Mouse (Mus musculus) embryonic fibroblast, embryonic 13.5 days (primary cell): ENCODE results near the gene Plac1. TPM values are rescaled to one million over a fixed set of nuclear protein-coding genes. Genes with fewer than 3 reads are reported as not detected.
A peak's percentile ranks its signal among the peaks of the same experiment; 100 is the strongest.
"Not testable (repeated sequence)": the region's sequence is repeated elsewhere in the genome, so short reads cannot be mapped to it uniquely, and the experiment has no call there.

Source experiments
- H3K27ac ChIP-seq: 2 replicates; pipeline ENCODE4 v1.5.1; 2012; ENCODE audit warnings: low read length, control low read depth, inconsistent platforms; ENCODE audit not compliant: insufficient read depth
- H3K4me1 ChIP-seq: 2 replicates; pipeline ENCODE4 v1.6.1; 2011; ENCODE audit warnings: low read length; ENCODE audit not compliant: control insufficient read depth, insufficient read depth
- H3K4me3 ChIP-seq: 2 replicates; pipeline ENCODE4 v1.5.1; 2011; ENCODE audit warnings: mild to moderate bottlenecking, control low read depth, low read length; ENCODE audit not compliant: insufficient read depth
- CTCF ChIP-seq: IDR thresholded peaks from 2 replicates; pipeline ENCODE4 v1.5.1; 2011; ENCODE audit warnings: mild to moderate bottlenecking, control low read depth, low read length, moderate library complexity, borderline replicate concordance; ENCODE audit not compliant: insufficient read depth
- POLR2A ChIP-seq: IDR thresholded peaks from 2 replicates; pipeline ENCODE4 v1.6.1; 2011; ENCODE audit warnings: low read depth, mild to moderate bottlenecking, control low read depth, low read length, moderate library complexity
- polyA plus RNA-seq: library from polyadenylated mRNA; stranded (reverse); fragments of >200 nt; gene quantifications from 2 replicates; pipeline ENCODE4 v1.2.4, GENCODE M21; 2011; ENCODE audit warnings: low read depth; ENCODE audit not compliant: missing spikeins, insufficient read length

Gene Plac1
- polyA plus RNA-seq: 0.44 TPM in 1 of 2 replicates, not detected in the other

DNA sequence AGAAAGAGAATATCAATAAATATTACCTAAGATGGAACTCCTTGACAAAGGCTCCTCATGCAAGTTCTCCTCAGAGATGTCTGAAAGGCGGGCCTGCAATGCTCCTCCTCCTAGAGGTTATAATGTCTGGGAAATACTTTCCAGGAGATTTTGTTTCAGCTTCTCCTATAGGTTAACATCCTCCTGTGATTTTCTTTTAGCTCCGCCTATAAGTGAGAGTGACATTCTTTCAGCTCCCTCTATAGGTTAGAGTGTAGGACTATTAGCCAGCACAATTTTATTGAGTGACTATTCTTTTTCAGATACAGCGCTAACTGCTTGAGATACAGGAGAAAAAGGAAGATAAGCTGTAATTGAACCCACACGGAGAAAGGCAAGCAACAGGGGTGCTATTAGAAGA is at the start of gene Plac1:
Gene Plac1 (minus strand): TSS at position 101 of the 400 bp plus-strand sequence.
- Histone ChIP-seq H3K4me1 (no peaks in the 10 kb centered on the region), H3K27ac (no peak within 1 kb of the TSS), H3K4me3 (no peak within 1 kb of the TSS)
- TF ChIP-seq POLR2A (no peak), CTCF (no peak)

GRCm38 (mm10) chrX:53287924-53288323 is 48.0 kb upstream of the Plac1 start:
- no peaks in the 10 kb centered on the region for H3K4me1 ChIP-seq
- TF ChIP-seq POLR2A: no peak
- no peak for TF ChIP-seq CTCF
- H3K4me3 ChIP-seq: no peak overlapping the region
- no peak overlapping the region for H3K27ac ChIP-seq

DNA sequence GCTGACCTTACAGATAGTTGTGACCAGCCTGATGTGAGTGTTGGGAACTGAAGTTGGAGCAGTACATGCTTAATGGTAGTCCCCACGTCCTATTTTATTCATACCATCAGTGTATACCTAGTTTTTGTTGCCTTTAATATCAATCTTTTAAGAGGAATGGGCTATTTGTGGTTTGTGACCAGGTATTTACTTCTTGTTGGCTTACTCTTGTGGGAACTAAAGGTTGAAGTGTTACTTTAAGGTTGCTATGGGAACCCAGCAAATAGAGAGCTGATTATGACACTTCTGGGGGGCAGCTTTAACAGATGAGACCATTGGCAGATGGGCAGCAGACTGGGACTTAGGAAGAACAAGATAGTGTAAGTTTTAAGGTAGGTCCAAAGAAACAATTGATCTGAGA is 33.2 kb upstream of the Plac1 start, which contains the start of gene Fam122c:
Gene Fam122c (plus strand): TSS at position 301 of the 400 bp plus-strand sequence.
- no peaks in the 10 kb centered on the region for H3K4me1 ChIP-seq
- H3K27ac ChIP-seq: no peak within 1 kb of the TSS
- no peak within 1 kb of the TSS for H3K4me3 ChIP-seq
- TF ChIP-seq POLR2A: no peak
- TF ChIP-seq CTCF: no peak

DNA sequence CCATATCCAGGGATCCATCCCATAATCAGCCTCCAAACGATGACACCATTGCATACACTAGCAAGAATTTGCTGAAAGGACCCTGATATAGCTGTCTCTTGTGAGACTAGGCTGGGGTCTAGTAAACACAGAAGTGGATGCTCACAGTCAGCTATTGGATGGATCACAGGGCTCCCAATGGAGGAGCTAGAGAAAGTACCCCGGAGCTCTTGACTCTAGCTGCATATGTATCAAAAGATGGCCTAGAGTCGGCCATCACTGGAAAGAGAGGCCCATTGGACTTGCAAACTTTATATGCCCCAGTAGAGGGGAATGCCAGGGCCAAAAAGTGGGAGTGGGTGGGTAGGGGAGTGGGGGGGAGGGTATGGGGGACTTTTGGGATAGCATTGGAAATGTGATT is 31.7 kb upstream of the Plac1 start:
- not testable (repeated sequence) for H3K4me1 ChIP-seq, H3K27ac ChIP-seq, H3K4me3 ChIP-seq

DNA sequence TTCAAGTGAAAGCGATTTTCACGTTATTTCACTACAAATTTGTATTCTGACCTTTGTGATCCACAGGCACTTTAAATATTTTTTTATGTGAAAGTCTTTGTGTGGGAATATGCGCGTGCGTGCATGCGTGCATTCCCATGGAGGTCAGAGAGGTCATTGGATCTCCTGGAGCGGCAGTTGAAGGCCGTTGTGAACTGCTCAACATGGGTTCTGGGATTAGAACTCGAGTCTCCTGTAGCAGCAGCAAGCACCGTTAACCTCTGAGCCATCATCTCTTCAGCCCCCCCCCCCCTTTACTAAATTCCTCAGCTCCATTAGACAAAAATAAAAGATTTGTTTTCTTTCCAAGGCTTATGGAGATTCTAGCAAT is 30.1 kb upstream of the Plac1 start:
- Histone ChIP-seq H3K27ac (no peak overlapping the region), H3K4me3 (no peak overlapping the region; the same call in 1 of the 2 replicates), H3K4me1 (no peaks in the 10 kb centered on the region)
- TF ChIP-seq CTCF (no peak), POLR2A (no peak)

- Histone ChIP-seq H3K4me3 (peak within 1 kb of the TSS; percentile 69), H3K4me1 (no peaks in the 10 kb centered on the region), H3K27ac (peak within 1 kb of the TSS; percentile 27; the same call in 1 of the 2 replicates)
- TF ChIP-seq POLR2A (peak; percentile 18; the same call in 1 of the 2 replicates), CTCF (no peak)
Observed at GRCm38 (mm10) chrX:53269289-53270062, 29.6 kb upstream of the Plac1 start, which contains the start of gene Fam122b. Gene Fam122b (minus strand): TSS chrX:53269805.

GRCm38 (mm10) chrX:53268856-53269255 is 28.9 kb upstream of the Plac1 start:
- TF ChIP-seq POLR2A: peak; percentile 66
- no peak for TF ChIP-seq CTCF
- Histone ChIP-seq H3K4me1 (no peaks in the 10 kb centered on the region), H3K4me3 (peak overlapping the region; percentile 69), H3K27ac (0 out of 2 replicates have a peak overlapping the region, but pooled peaks have one; percentile 27)

DNA sequence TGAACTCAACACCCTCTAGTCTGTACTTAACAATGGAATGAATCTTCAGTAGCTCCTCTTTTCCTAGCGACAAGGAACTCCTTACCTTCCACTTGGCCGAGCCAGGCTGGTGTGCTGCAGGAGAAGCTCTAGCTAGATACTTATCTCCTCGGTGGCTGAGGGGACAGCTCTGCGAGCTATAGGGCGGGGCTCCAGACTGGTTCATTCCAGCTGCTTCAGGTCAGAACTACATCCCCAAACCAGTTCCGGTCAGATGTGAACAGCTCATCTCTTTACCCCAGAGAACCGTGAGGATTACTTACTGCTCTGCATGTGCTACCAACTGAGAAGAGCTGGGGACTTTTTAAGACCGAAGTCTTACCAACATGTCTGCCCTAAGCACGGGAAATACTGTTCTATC is 26.3 kb upstream of the Plac1 start:
- TF ChIP-seq POLR2A (no peak), CTCF (no peak)
- H3K27ac ChIP-seq: no peak overlapping the region
- no peaks in the 10 kb centered on the region for H3K4me1 ChIP-seq
- H3K4me3 ChIP-seq: no peak overlapping the region

DNA sequence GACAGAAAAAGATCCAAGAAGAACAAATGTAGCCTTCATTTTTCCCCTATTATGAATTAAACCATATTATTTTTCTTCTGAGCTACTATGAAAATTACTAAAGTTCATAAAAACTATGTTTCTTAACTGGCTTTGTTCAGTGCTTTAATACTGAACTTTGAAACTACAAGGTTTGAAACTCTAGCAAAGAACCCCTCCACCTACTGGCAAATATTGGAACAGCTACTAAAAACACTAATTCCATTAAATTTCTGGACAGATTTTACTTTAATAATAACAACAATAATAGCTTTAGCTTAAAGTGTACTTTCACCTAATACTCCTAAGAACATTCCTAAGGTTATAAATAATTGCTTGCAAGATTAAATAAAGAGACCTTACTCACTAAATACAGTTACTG is 15.3 kb upstream of the Plac1 start:
- no peak overlapping the region for H3K4me3 ChIP-seq

DNA sequence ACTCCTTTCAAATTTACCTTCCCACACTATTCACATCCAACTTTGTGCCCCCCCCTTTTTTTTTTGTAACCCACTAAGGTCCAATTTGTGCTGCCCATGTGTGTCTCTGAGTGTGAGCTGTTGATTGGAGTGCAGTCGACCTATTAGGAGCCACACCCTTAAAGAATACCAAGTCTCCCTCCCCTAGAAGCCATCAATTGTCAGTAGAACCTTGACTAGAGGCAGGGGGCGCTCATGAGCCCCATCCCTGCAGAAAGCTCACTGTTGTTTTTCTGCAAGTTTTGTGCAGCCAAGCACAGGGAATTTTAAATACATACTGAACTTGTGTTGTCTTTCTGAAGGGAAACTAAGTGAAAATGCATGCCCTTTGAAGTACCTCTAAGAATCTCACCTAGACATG is 1.9 kb downstream of the Plac1 start:
- TF ChIP-seq POLR2A: no peak
- TF ChIP-seq CTCF: no peak
- no peak overlapping the region for H3K4me3 ChIP-seq
- no peaks in the 10 kb centered on the region for H3K4me1 ChIP-seq
- H3K27ac ChIP-seq: no peak overlapping the region

More for the DNA sequence above, 15.3 kb upstream of the Plac1 start:
- TF ChIP-seq CTCF (no peak), POLR2A (no peak)
- Histone ChIP-seq H3K4me1 (no peaks in the 10 kb centered on the region), H3K27ac (no peak overlapping the region)

DNA sequence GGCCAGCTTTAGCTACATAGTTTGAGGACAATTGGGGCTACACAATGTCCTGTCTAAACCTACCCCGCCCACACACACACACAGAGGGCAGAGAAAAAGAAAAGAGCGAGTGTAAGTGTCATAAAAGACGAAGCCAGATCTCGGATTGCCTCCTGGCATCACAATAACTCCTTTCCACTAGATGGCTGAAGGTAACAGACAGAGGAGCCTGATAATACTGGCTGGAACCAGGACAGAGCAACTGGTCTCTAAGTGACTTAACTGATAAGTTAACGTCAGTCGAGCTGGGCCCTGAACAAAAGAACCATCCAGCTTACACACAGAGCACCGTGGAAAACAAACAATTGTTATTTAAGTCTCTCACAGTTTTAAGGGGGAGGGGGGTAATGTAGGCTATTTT is 3.5 kb downstream of the Plac1 start:
- Histone ChIP-seq H3K4me1 (no peaks in the 10 kb centered on the region), H3K4me3 (no peak overlapping the region), H3K27ac (no peak overlapping the region)
- TF ChIP-seq CTCF (no peak), POLR2A (no peak)
